Mouse (Mus musculus) neutrophil, adult 5-6 weeks (primary cell): ENCODE measurements around the gene Tcp11. TPM values are rescaled to one million over a fixed set of nuclear protein-coding genes. Genes with fewer than 3 reads are reported as not detected.

ENCODE experiments used
- ATAC-seq: fragments of 151-379, 151-347 bp; 2 replicates; pipeline ENCODE4 v1.8.0; 2017; ENCODE audit warnings: mild to moderate bottlenecking, moderate TSS enrichment; ENCODE audit not compliant: insufficient number of reproducible peaks, poor library complexity, low FRiP score, severe bottlenecking; ENCODE audit errors: extremely low read depth
- total RNA-seq: library from RNA; stranded (forward); fragments of 200-1000 nt; gene quantifications from 2 replicates; pipeline ENCODE4 v1.2.3, GENCODE M21; 2017

The Tcp11 gene
- total RNA-seq, 1 experiment from 2014 or later: 1.0 TPM

GRCm38 (mm10) chr17:28088718-28089117 lies 8.3 kb upstream of the Tcp11 start:
- no peak for ATAC-seq

- ATAC-seq: no peak
These were observed 7.0 kb upstream of the Tcp11 start for GRCm38 (mm10) chr17:28087430-28087829.

GRCm38 (mm10) chr17:28084964-28085363 lies 4.5 kb upstream of the Tcp11 start:
- ATAC-seq: peak; percentile 85

- ATAC-seq: no peak
These were observed 4.0 kb upstream of the Tcp11 start for GRCm38 (mm10) chr17:28084395-28084905.

- no peak for ATAC-seq
These were observed 2.4 kb upstream of the Tcp11 start for GRCm38 (mm10) chr17:28082863-28083262.

GRCm38 (mm10) chr17:28081856-28082255 lies 1.4 kb upstream of the Tcp11 start:
- no peak for ATAC-seq

- ATAC-seq: no peak
These were observed 946 bp upstream of the Tcp11 start for GRCm38 (mm10) chr17:28081385-28081784.

- no peak for ATAC-seq
These were observed 352 bp upstream of the Tcp11 start for GRCm38 (mm10) chr17:28080817-28081165.

GRCm38 (mm10) chr17:28079618-28080017 lies 821 bp downstream of the Tcp11 start:
- ATAC-seq: peak; percentile 62

GRCm38 (mm10) chr17:28078028-28078427 lies 2.4 kb downstream of the Tcp11 start:
- ATAC-seq: no peak

GRCm38 (mm10) chr17:28074486-28074885 lies 6.0 kb downstream of the Tcp11 start:
- ATAC-seq: no peak

- ATAC-seq: no peak
These were observed 7.7 kb downstream of the Tcp11 start for GRCm38 (mm10) chr17:28072730-28073129.

GRCm38 (mm10) chr17:28070256-28070655 lies 10.2 kb downstream of the Tcp11 start:
- no peak for ATAC-seq

GRCm38 (mm10) chr17:28069446-28069845 lies 11.0 kb downstream of the Tcp11 start:
- no peak for ATAC-seq

GRCm38 (mm10) chr17:28067303-28067702 lies 13.1 kb downstream of the Tcp11 start:
- no peak for ATAC-seq

GRCm38 (mm10) chr17:28063163-28063562 lies 17.3 kb downstream of the Tcp11 start:
- ATAC-seq: no peak

- ATAC-seq: no peak
These were observed 17.7 kb downstream of the Tcp11 start for GRCm38 (mm10) chr17:28062710-28063109.

- ATAC-seq: no peak
These were observed 19.0 kb downstream of the Tcp11 start for GRCm38 (mm10) chr17:28061472-28061871.

- no peak for ATAC-seq
These were observed 19.8 kb downstream of the Tcp11 start for GRCm38 (mm10) chr17:28060681-28061080.

GRCm38 (mm10) chr17:28058346-28058745 lies 22.1 kb downstream of the Tcp11 start:
- no peak for ATAC-seq

- ATAC-seq: no peak
These were observed 28.1 kb downstream of the Tcp11 start for GRCm38 (mm10) chr17:28052293-28052863.
